Mouse (Mus musculus) cerebellum, adult 2 months (tissue): ENCODE data around the gene Atg7.

Experiments used
- CTCF ChIP-seq: fragments of 200-500 bp; IDR thresholded peaks from 2 replicates; pipeline ENCODE4 v1.5.1; 2011; ENCODE audit warnings: low read depth, mild to moderate bottlenecking, control low read depth, low read length, moderate library complexity, borderline replicate concordance; ENCODE audit not compliant: insufficient read depth
- POLR2A ChIP-seq: fragments of 200-500 bp; IDR thresholded peaks from 2 replicates; pipeline ENCODE4 v1.6.1; 2011; ENCODE audit warnings: low read length, control low read depth, borderline replicate concordance; ENCODE audit not compliant: insufficient read depth

DNA sequence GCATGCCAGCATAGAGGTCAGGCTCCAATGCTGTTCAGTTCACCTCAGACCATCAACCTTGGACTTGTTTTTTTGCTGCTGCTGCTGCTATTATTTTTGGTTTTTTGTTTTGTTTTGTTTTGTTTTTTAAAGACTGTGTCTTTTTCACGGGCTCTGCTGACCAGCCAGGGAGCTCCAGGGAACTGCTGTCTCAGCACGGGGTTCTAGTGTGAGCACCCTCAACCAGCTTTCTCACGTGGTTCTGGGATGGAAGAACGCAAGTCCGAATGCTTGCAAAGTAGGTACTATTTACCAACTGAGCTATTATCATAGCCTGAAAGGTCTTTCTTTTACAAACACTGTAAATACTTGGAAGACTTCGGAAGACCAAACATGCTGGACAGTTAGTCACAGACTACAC lies 233.6 kb downstream of the Atg7 start:
- TF ChIP-seq CTCF (no peak), POLR2A (no peak)
